Mouse (Mus musculus) CH12.LX (cell line): Measurements from ENCODE around the gene Arcn1. TPM values are rescaled to one million over a fixed set of nuclear protein-coding genes. Genes with fewer than 3 reads are reported as not detected.
A peak's percentile ranks its signal among the peaks of the same experiment; 100 is the strongest.
"Not testable (repeated sequence)": the region's sequence is repeated elsewhere in the genome, so short reads cannot be mapped to it uniquely, and the experiment has no call there.

Source experiments
- DNase-seq: peaks from one replicate; pipeline ENCODE4 v3.0.0-alpha.2; 2013; ENCODE audit errors: extremely low read depth
- H3K27ac ChIP-seq: 2 replicates; pipeline ENCODE4 v1.5.1; 2012; ENCODE audit warnings: low read depth, mild to moderate bottlenecking, control low read depth, moderate library complexity; ENCODE audit not compliant: insufficient read depth
- H3K27me3 ChIP-seq: replicated peaks from 2 replicates; pipeline ENCODE3; 2012; ENCODE audit warnings: inconsistent platforms
- H3K36me3 ChIP-seq, 2 experiments: replicated peaks in 1 of 2; 2 replicates each; pipeline versions ENCODE3 to v1.6.1; 2012; ENCODE audit warnings: inconsistent platforms in 1 of 2, low read length in 1 of 2, mild to moderate bottlenecking in 1 of 2, mixed read lengths in 1 of 2, moderate library complexity in 1 of 2; ENCODE audit not compliant: control insufficient read depth in 1 of 2, insufficient read depth in 1 of 2
- H3K4me1 ChIP-seq, 2 experiments: 2 replicates each; pipeline ENCODE4 v1.6.1; 2012; ENCODE audit warnings: inconsistent platforms in 1 of 2, moderate library complexity in 1 of 2; ENCODE audit not compliant: insufficient read depth in 2 of 2, control insufficient read depth in 1 of 2
- H3K4me2 ChIP-seq: 2 replicates; pipeline ENCODE4 v1.6.1; 2012; ENCODE audit warnings: low read depth, mild to moderate bottlenecking, control low read depth; ENCODE audit not compliant: poor library complexity, insufficient read depth, severe bottlenecking
- H3K4me3 ChIP-seq, 3 experiments: fragments of 150-350 bp in 1 of 3; sonication (generic) in 1 of 3; replicated peaks in 1 of 3; 2 replicates each; pipeline versions ENCODE3 to v1.5.1; 2011 to 2012; ENCODE audit warnings: low read depth in 2 of 3, low read length in 2 of 3, mild to moderate bottlenecking in 2 of 3, moderate library complexity in 2 of 3, control low read depth in 1 of 3, improper control_type of control experiment in 1 of 3, inconsistent platforms in 1 of 3, mixed read lengths in 1 of 3; ENCODE audit not compliant: poor library complexity in 1 of 3
- H3K79me2 ChIP-seq: replicated peaks from 2 replicates; pipeline ENCODE4 v1.6.1; 2012; ENCODE audit warnings: mild to moderate bottlenecking, moderate library complexity; ENCODE audit not compliant: control insufficient read depth, poor library complexity, insufficient read depth, severe bottlenecking; ENCODE audit errors: extremely low read depth
- H3K9ac ChIP-seq: 2 replicates; pipeline ENCODE4 v1.6.1; 2012; ENCODE audit warnings: low read depth, mild to moderate bottlenecking, control low read depth, moderate library complexity; ENCODE audit not compliant: insufficient read depth
- H3K9me3 ChIP-seq: replicated peaks from 2 replicates; pipeline ENCODE3; 2012; ENCODE audit warnings: low read length, inconsistent platforms, mixed read lengths
- CHD1 ChIP-seq: IDR thresholded peaks from 2 replicates; pipeline ENCODE4 v1.6.1; 2012; ENCODE audit warnings: low read depth, low read length, improper control_type of control experiment, inconsistent platforms
- CHD2 ChIP-seq: IDR thresholded peaks from 2 replicates; pipeline ENCODE4 v1.6.1; 2011; ENCODE audit warnings: low read length, improper control_type of control experiment
- CTCF ChIP-seq, 2 experiments: IDR thresholded peaks in 1 of 2; conservative IDR thresholded peaks in 1 of 2; 2 replicates each; pipeline ENCODE4 v1.5.1; 2011 to 2012; ENCODE audit warnings: low read depth in 2 of 2, low read length in 2 of 2, improper control_type of control experiment in 1 of 2, inconsistent platforms in 1 of 2, mild to moderate bottlenecking in 1 of 2, moderate library complexity in 1 of 2
- JUN ChIP-seq: IDR thresholded peaks from 2 replicates; pipeline ENCODE4 v1.6.1; 2011; ENCODE audit warnings: low read depth, mild to moderate bottlenecking, low read length, improper control_type of control experiment, moderate library complexity; ENCODE audit not compliant: insufficient read depth
- KAT2A ChIP-seq: IDR thresholded peaks from 2 replicates; pipeline ENCODE4 v1.6.1; 2012; ENCODE audit warnings: low read length, improper control_type of control experiment, inconsistent platforms; ENCODE audit not compliant: insufficient replicate concordance
- MAX ChIP-seq: IDR thresholded peaks from 2 replicates; pipeline ENCODE4 v1.6.1; 2011; ENCODE audit warnings: low read length, improper control_type of control experiment
- MYC ChIP-seq: IDR thresholded peaks from 2 replicates; pipeline ENCODE4 v1.6.1; 2011; ENCODE audit warnings: low read depth, mild to moderate bottlenecking, improper control_type of control experiment, low read length
- NRF1 ChIP-seq: IDR thresholded peaks from 2 replicates; pipeline ENCODE4 v1.6.1; 2014; ENCODE audit warnings: low read depth, mild to moderate bottlenecking, inconsistent platforms, low read length, improper control_type of control experiment, moderate library complexity
- PAX5 ChIP-seq: IDR thresholded peaks from 2 replicates; pipeline ENCODE4 v1.6.1; 2012; ENCODE audit warnings: low read length, inconsistent platforms, mixed read lengths
- POLR2A ChIP-seq: IDR thresholded peaks from 2 replicates; pipeline ENCODE4 v1.6.1; 2011; ENCODE audit warnings: low read depth, mild to moderate bottlenecking, improper control_type of control experiment, low read length
- POLR2AphosphoS2 ChIP-seq: IDR thresholded peaks from 2 replicates; pipeline ENCODE4 v1.6.1; 2011; ENCODE audit warnings: low read depth, low read length, improper control_type of control experiment
- TBP ChIP-seq: conservative IDR thresholded peaks from 2 replicates; pipeline ENCODE4 v1.6.1; 2011; ENCODE audit warnings: low read depth, low read length, improper control_type of control experiment
- TCF12 ChIP-seq: IDR thresholded peaks from 2 replicates; pipeline ENCODE4 v1.6.1; 2014; ENCODE audit warnings: low read depth, mild to moderate bottlenecking, inconsistent platforms, low read length, improper control_type of control experiment
- UBTF ChIP-seq: IDR thresholded peaks from 2 replicates; pipeline ENCODE4 v1.6.1; 2012; ENCODE audit warnings: low read depth, mild to moderate bottlenecking, inconsistent platforms, low read length, improper control_type of control experiment, moderate library complexity
- ZKSCAN1 ChIP-seq: IDR thresholded peaks from 2 replicates; pipeline ENCODE4 v1.6.1; 2012; ENCODE audit warnings: low read depth, inconsistent platforms, low read length, improper control_type of control experiment, borderline replicate concordance
- ZNF384 ChIP-seq: IDR thresholded peaks from 2 replicates; pipeline ENCODE4 v1.6.1; 2012; ENCODE audit warnings: low read depth, low read length, improper control_type of control experiment, inconsistent platforms
- dilution Hi-C: fragments of 300-500 bp; cut with MboI; formaldehyde crosslinking; loops from 2 replicates; pipeline ENCODE4 v1.14.3; 2020; ENCODE audit warnings: low sequenced_read_pairs; ENCODE audit not compliant: extremely low pct_unique_long_range_greater_than_20kb, extremely low pct_ligation_motif_present
- in situ Hi-C: fragments of 300-500 bp; cut with MboI; formaldehyde crosslinking; loops from 3 replicates; pipeline ENCODE4 v1.14.3; 2019; ENCODE audit warnings: low sequenced_read_pairs, low pct_ligation_motif_present, low pct_unique_long_range_greater_than_20kb, mixed read lengths
- polyA plus RNA-seq: library from polyadenylated mRNA; unstranded; fragments of >175 nt; gene quantifications from 2 replicates; pipeline ENCODE4 v1.2.1, GENCODE M21; 2012; ENCODE audit warnings: low read depth; ENCODE audit not compliant: insufficient read length
- total RNA-seq, 2 experiments: library from RNA; depleted of rRNA; stranded (reverse); fragments of 300-350 nt in 1 of 2; fragments of >200 nt in 1 of 2; gene quantifications; 2 replicates each; pipeline ENCODE4 v1.2.3; 2012 to 2014

Arcn1 gene
- total and polyA plus RNA-seq, 3 experiments, result 79.4 to 150 (median 127) TPM

DNA sequence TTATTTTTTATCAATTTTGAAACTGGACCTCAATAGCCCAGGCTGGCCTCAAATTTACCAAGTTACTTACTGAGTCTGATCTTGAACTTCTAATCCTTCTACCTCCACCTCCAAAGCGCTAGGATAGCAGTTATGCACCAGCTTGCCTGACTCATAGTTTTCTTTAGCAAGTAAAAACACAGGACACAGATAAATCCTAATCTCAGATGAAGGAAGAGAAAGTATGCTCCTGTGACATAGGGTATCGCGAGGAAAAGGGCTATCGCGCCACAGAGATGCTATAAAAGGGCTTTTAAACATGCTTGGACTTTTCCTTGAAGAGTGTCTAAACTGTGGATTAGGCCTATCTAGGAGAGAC lies 4.7 kb upstream of the Arcn1 start:
- in situ Hi-C loops (no loop called here), dilution Hi-C loops (no loop called here)
- Histone ChIP-seq H3K27me3 (no peaks in the 10 kb centered on the region), H3K27ac (peak overlapping the region; percentile 91), H3K9ac (peak overlapping the region; percentile 81), H3K4me2 (peak overlapping the region; percentile 90), H3K4me3 (peak overlapping the region in 2 of 3 experiments; percentile 37 to 76), H3K9me3 (no peaks in the 10 kb centered on the region), H3K79me2 (peaks cover 11% of the 10 kb centered on the region), H3K4me1 (peaks cover 3 to 30% of the 10 kb centered on the region in 2 experiments), H3K36me3 (peaks cover 4 to 24% of the 10 kb centered on the region in 2 experiments)
- DNase-seq, result no peak
- TF ChIP-seq CHD2 (no peak), JUN (no peak), TBP (no peak), MYC (no peak), CHD1 (no peak), CTCF (conservative IDR thresholded peaks at IDR 0.05 in 1 of 2, IDR thresholded peaks at IDR 0.05 in 1 of 2; ENCODE audit: low read depth in 2 of 2, low read length in 2 of 2) (no peak), POLR2AphosphoS2 (no peak), TCF12 (no peak), UBTF (no peak), PAX5 (no peak), ZKSCAN1 (no peak), MAX (no peak), POLR2A (no peak), NRF1 (no peak)

DNA sequence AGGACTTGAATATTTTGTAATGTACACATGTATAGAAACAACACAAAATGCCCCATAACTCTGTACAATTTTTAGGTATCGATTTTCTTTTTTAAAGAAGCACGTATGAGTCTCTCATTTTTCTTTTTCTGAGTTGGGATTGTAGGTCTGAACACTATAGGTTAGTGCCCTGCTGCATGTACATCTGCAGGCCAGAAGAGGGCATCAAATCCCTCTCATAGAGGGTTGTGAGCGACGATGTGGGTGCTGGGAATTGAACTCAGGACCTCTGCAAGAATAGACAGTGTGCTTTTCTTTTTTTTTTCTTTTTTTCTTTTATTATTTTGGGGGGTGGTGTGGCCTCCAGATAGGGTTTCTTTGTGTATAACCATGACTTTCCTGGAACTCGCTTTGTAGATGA lies 3.7 kb upstream of the Arcn1 start:
- Histone ChIP-seq H3K4me2 (no peak overlapping the region), H3K4me1 (peaks cover 3 to 30% of the 10 kb centered on the region in 2 experiments), H3K4me3 (no peak overlapping the region), H3K27ac (0 out of 2 replicates have a peak overlapping the region, but pooled peaks have one; percentile 36), H3K79me2 (peaks cover 19% of the 10 kb centered on the region), H3K9me3 (no peaks in the 10 kb centered on the region)
- no peak for DNase-seq
- in situ Hi-C loops, result no loop called here
- TF ChIP-seq PAX5 (no peak), CTCF (conservative IDR thresholded peaks at IDR 0.05 in 1 of 2, IDR thresholded peaks at IDR 0.05 in 1 of 2; ENCODE audit: low read depth in 2 of 2, low read length in 2 of 2) (peak in 1 of 2 experiments; percentile 14; a peak in 1 of 4 replicates), KAT2A (no peak)
- TF ChIP-seq, all 38 proteins: peak for 1
- peaks cover 4 to 18% of the 10 kb centered on the region in 2 experiments for H3K36me3 ChIP-seq
- no peaks in the 10 kb centered on the region for H3K27me3 ChIP-seq
- no peak overlapping the region for H3K9ac ChIP-seq
- dilution Hi-C loops, result no loop called here

DNA sequence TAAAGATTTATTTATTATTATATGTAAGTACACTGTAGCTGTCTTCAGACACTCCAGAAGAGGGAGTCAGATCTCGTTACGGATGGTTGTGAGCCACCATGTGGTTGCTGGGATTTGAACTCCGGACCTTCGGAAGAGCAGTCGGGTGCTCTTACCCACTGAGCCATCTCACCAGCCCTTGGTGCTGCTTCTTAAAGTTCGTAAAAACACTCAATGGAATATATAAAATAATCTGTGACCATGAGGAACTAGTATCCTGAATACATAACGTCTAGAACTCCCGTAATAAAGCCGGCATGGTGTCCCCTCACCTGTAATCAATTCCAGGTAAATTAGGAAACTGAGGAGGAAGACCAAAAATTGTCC lies 367 bp upstream of the Arcn1 start:
- H3K9ac ChIP-seq, H3K27ac ChIP-seq, H3K27me3 ChIP-seq, dilution Hi-C loops, in situ Hi-C loops, H3K4me2 ChIP-seq, DNase-seq, H3K9me3 ChIP-seq: not testable (repeated sequence)
- Histone ChIP-seq H3K79me2 (peaks cover 43% of the 10 kb centered on the region), H3K4me1 (peaks cover 2 to 49% of the 10 kb centered on the region in 2 experiments; a peak in 3 of 4 replicates), H3K36me3 (peaks cover 2 to 12% of the 10 kb centered on the region in 2 experiments), H3K4me3 (peak overlapping the region in 2 of 3 experiments; percentile 15 to 40)
- TF ChIP-seq ZNF384, result peak; percentile 4; the same call in 1 of the 2 replicates
- peak in 1 of 2 experiments; percentile 15; a peak in 1 of 4 replicates for TF ChIP-seq CTCF (conservative IDR thresholded peaks at IDR 0.05 in 1 of 2, IDR thresholded peaks at IDR 0.05 in 1 of 2; ENCODE audit: low read depth in 2 of 2, low read length in 2 of 2)
- 0 out of 2 replicates have a peak, but pooled peaks have one; percentile 39 for TF ChIP-seq TBP
- TF ChIP-seq MYC, result peak; percentile 50; the same call in 1 of the 2 replicates
